Mouse (Mus musculus) heart, embryonic 13.5 days (tissue): Measurements from ENCODE around the gene Ptpn5. TPM values are rescaled to one million over a fixed set of nuclear protein-coding genes. Genes with fewer than 3 reads are reported as not detected.

Experiments used
- ATAC-seq: fragments of 200-750 bp; cut with Nextera tagmentation; 2 replicates; pipeline ENCODE4 v1.8.0; 2017; ENCODE audit warnings: moderate TSS enrichment; ENCODE audit not compliant: insufficient number of reproducible peaks, low FRiP score, low TSS enrichment; ENCODE audit errors: extremely low read depth
- H3K27ac ChIP-seq: fragments of 300-500 bp; sonication (generic); replicated peaks from 2 replicates; pipeline ENCODE4 v1.5.1; 2015; ENCODE audit warnings: moderate library complexity, mild to moderate bottlenecking, inconsistent platforms
- H3K27me3 ChIP-seq: fragments of 300-500 bp; sonication (generic); replicated peaks from 2 replicates; pipeline ENCODE4 v1.6.1; 2015; ENCODE audit warnings: mild to moderate bottlenecking, inconsistent platforms
- H3K36me3 ChIP-seq: fragments of 300-500 bp; sonication (generic); 2 replicates; pipeline ENCODE4 v1.6.1; 2015; ENCODE audit warnings: mild to moderate bottlenecking, inconsistent platforms
- H3K4me1 ChIP-seq: fragments of 300-500 bp; sonication (generic); 2 replicates; pipeline ENCODE4 v1.6.1; 2015; ENCODE audit warnings: inconsistent platforms
- H3K4me2 ChIP-seq: fragments of 300-500 bp; sonication (generic); 2 replicates; pipeline ENCODE4 v1.6.1; 2015; ENCODE audit warnings: inconsistent platforms, mild to moderate bottlenecking, moderate library complexity
- H3K4me3 ChIP-seq: fragments of 300-500 bp; sonication (generic); 2 replicates; pipeline ENCODE4 v1.5.1; 2015; ENCODE audit warnings: moderate library complexity, mild to moderate bottlenecking, inconsistent platforms
- H3K9ac ChIP-seq: fragments of 300-500 bp; sonication (generic); 2 replicates; pipeline ENCODE4 v1.6.1; 2015; ENCODE audit warnings: inconsistent platforms, mild to moderate bottlenecking, moderate library complexity
- H3K9me3 ChIP-seq: fragments of 300-500 bp; sonication (generic); 2 replicates; pipeline ENCODE4 v1.6.1; 2016; ENCODE audit warnings: inconsistent platforms
- WGBS: fragments of 180-500 bp; shearing (Covaris S2); methylation state at CpG from one replicate; pipeline ENCODE4 v1.1.7; 2015; ENCODE audit warnings: mixed read lengths; 5-methylcytosine and 5-hydroxymethylcytosine counted together
- microRNA-seq: library from miRNA; unstranded; fragments of <30 nt; microRNA quantifications from one replicate; pipeline ENCODE4, GENCODE M21; 2016
- polyA plus RNA-seq: library from polyadenylated mRNA; unstranded; fragments of >200 nt; fragmentation: Nextera tagmentation; extraction: Ambion mirVana; gene quantifications from 2 replicates; pipeline ENCODE4 v1.2.1, GENCODE M21; 2015

Gene Ptpn5
- polyA plus RNA-seq, 1 experiment from 2014 or later, result 0.12 TPM

GRCm38 (mm10) chr7:47034785-47035384 is 98.6 kb downstream of the Ptpn5 start:
- H3K9ac ChIP-seq, result no peak overlapping the region
- H3K9me3 ChIP-seq, result no peaks in the 10 kb centered on the region
- H3K27ac ChIP-seq, result no peak overlapping the region
- no peaks in the 10 kb centered on the region for H3K4me1 ChIP-seq
- no peaks in the 10 kb centered on the region for H3K36me3 ChIP-seq
- no peaks in the 10 kb centered on the region for H3K27me3 ChIP-seq
- 82% methylated on average over 4 of the region's 4 CpGs for WGBS
- H3K4me2 ChIP-seq, result no peak overlapping the region
- ATAC-seq, result no peak
- H3K4me3 ChIP-seq, result no peak overlapping the region

- no peaks in the 10 kb centered on the region for H3K36me3 ChIP-seq
- 71% methylated on average over 4 of the region's 4 CpGs for WGBS
- H3K27ac ChIP-seq, result no peak overlapping the region
- H3K9ac ChIP-seq, result no peak overlapping the region
- no peak overlapping the region for H3K4me3 ChIP-seq
- H3K4me1 ChIP-seq, result no peaks in the 10 kb centered on the region
- H3K4me2 ChIP-seq, result no peak overlapping the region
- no peaks in the 10 kb centered on the region for H3K9me3 ChIP-seq
- H3K27me3 ChIP-seq, result no peaks in the 10 kb centered on the region
- ATAC-seq, result no peak
Observed at GRCm38 (mm10) chr7:47031371-47031770, 102.1 kb downstream of the Ptpn5 start.

GRCm38 (mm10) chr7:47030517-47031193 is 102.8 kb downstream of the Ptpn5 start:
- Histone ChIP-seq H3K4me1 (no peaks in the 10 kb centered on the region), H3K9ac (no peak overlapping the region), H3K9me3 (no peaks in the 10 kb centered on the region), H3K4me3 (no peak overlapping the region), H3K36me3 (no peaks in the 10 kb centered on the region), H3K27me3 (no peaks in the 10 kb centered on the region), H3K4me2 (no peak overlapping the region), H3K27ac (no peak overlapping the region)
- 73% methylated on average over 9 of the region's 9 CpGs for WGBS
- no peak for ATAC-seq

Small RNA genes within 50 kb of the gene (microRNA-seq; reads per million reads assigned to microRNA genes)
- not detected for gene Mir7056

Other genes with a start within 250 kb of the Ptpn5 start
- 165 and 182 TPM in 2 replicates for gene Tsg101, start 213.7 kb downstream of the Ptpn5 start, polyA plus RNA-seq
- gene Uevld, start 175.2 kb downstream of the Ptpn5 start, polyA plus RNA-seq, result 7.5 and 8.0 TPM in 2 replicates
- not detected in 2 replicates for gene Gm9999, start 150.1 kb downstream of the Ptpn5 start, polyA plus RNA-seq
- gene Spty2d1, start 125.3 kb downstream of the Ptpn5 start, polyA plus RNA-seq, result 13.1 and 13.4 TPM in 2 replicates
- gene Tmem86a, start 83.1 kb downstream of the Ptpn5 start, polyA plus RNA-seq, result 22.5 and 25.1 TPM in 2 replicates
- gene Mrgpra6, start 71.2 kb upstream of the Ptpn5 start, polyA plus RNA-seq, result not detected in 2 replicates
- not detected in 2 replicates for gene Mrgpra9, start 119.2 kb upstream of the Ptpn5 start, polyA plus RNA-seq
- gene Mrgpra1, start 220.6 kb upstream of the Ptpn5 start, polyA plus RNA-seq, result not detected in 2 replicates